Mouse (Mus musculus) liver, embryonic 15.5 days (tissue): ENCODE results near the gene Cops7b. TPM values are rescaled to one million over a fixed set of nuclear protein-coding genes. Genes with fewer than 3 reads are reported as not detected.
A peak's percentile ranks its signal among the peaks of the same experiment; 100 is the strongest.

ENCODE experiments used
- ATAC-seq: fragments of 200-750 bp; cut with Nextera tagmentation; 2 replicates; pipeline ENCODE4 v1.8.0; 2017; ENCODE audit warnings: moderate number of reproducible peaks, mild to moderate bottlenecking, moderate library complexity; ENCODE audit not compliant: insufficient read depth
- H3K27ac ChIP-seq: fragments of 300-500 bp; sonication (generic); replicated peaks from 2 replicates; pipeline ENCODE4 v1.5.1; 2015; ENCODE audit warnings: mild to moderate bottlenecking, inconsistent platforms
- H3K27me3 ChIP-seq: fragments of 300-500 bp; sonication (generic); 2 replicates; pipeline ENCODE4 v1.6.1; 2015; ENCODE audit warnings: mild to moderate bottlenecking, inconsistent platforms
- H3K36me3 ChIP-seq: fragments of 300-500 bp; sonication (generic); replicated peaks from 2 replicates; pipeline ENCODE4 v1.6.1; 2015; ENCODE audit warnings: moderate library complexity, mild to moderate bottlenecking, inconsistent platforms
- H3K4me1 ChIP-seq: fragments of 300-500 bp; sonication (generic); replicated peaks from 2 replicates; pipeline ENCODE4 v1.6.1; 2015; ENCODE audit warnings: inconsistent platforms
- H3K4me2 ChIP-seq: fragments of 300-500 bp; sonication (generic); 2 replicates; pipeline ENCODE4 v1.6.1; 2015; ENCODE audit warnings: moderate library complexity, mild to moderate bottlenecking, inconsistent platforms
- H3K4me3 ChIP-seq: fragments of 300-500 bp; sonication (generic); replicated peaks from 2 replicates; pipeline ENCODE4 v1.5.1; 2015; ENCODE audit warnings: mild to moderate bottlenecking, inconsistent platforms
- H3K9ac ChIP-seq: fragments of 300-500 bp; sonication (generic); 2 replicates; pipeline ENCODE4 v1.6.1; 2015; ENCODE audit warnings: moderate library complexity, mild to moderate bottlenecking, inconsistent platforms
- H3K9me3 ChIP-seq: fragments of 300-500 bp; sonication (generic); replicated peaks from 2 replicates; pipeline ENCODE4 v1.6.1; 2016; ENCODE audit warnings: inconsistent platforms
- WGBS: fragments of 180-500 bp; shearing (Covaris S2); methylation state at CpG from one replicate; pipeline ENCODE4 v1.1.7; 2015; ENCODE audit warnings: mixed read lengths; ENCODE audit not compliant: insufficient replicate concordance; 5-methylcytosine and 5-hydroxymethylcytosine counted together
- polyA plus RNA-seq: library from polyadenylated mRNA; unstranded; fragments of >200 nt; fragmentation: Nextera tagmentation; extraction: Ambion mirVana; gene quantifications from 2 replicates; pipeline ENCODE4 v1.2.1, GENCODE M21; 2015

The Cops7b gene
- polyA plus RNA-seq, 1 experiment from 2014 or later: 13.1 TPM

- Histone ChIP-seq H3K27ac (no peak overlapping the region), H3K4me3 (no peak overlapping the region), H3K9me3 (no peaks in the 10 kb centered on the region), H3K36me3 (peaks cover 80% of the 10 kb centered on the region), H3K4me2 (no peak overlapping the region), H3K27me3 (no peaks in the 10 kb centered on the region), H3K9ac (no peak overlapping the region), H3K4me1 (no peaks in the 10 kb centered on the region)
- ATAC-seq: no peak
- 86% methylated on average over 6 of the region's 6 CpGs for WGBS
Measured at GRCm38 (mm10) chr1:86596512-86596911, 13.8 kb downstream of the Cops7b start.

- Histone ChIP-seq H3K9ac (no peak overlapping the region), H3K4me1 (no peaks in the 10 kb centered on the region), H3K27me3 (no peaks in the 10 kb centered on the region), H3K36me3 (peaks cover 83% of the 10 kb centered on the region), H3K27ac (no peak overlapping the region), H3K4me3 (no peak overlapping the region), H3K9me3 (no peaks in the 10 kb centered on the region), H3K4me2 (no peak overlapping the region)
- no peak for ATAC-seq
- 65% methylated on average over 3 of the region's 3 CpGs for whole genome bisulfite sequencing
Measured at GRCm38 (mm10) chr1:86598516-86598915, 15.8 kb downstream of the Cops7b start.

GRCm38 (mm10) chr1:86600117-86600516, 17.4 kb downstream of the Cops7b start:
- Histone ChIP-seq H3K27me3 (no peaks in the 10 kb centered on the region), H3K27ac (no peak overlapping the region), H3K4me1 (no peaks in the 10 kb centered on the region), H3K9me3 (no peaks in the 10 kb centered on the region), H3K4me3 (no peak overlapping the region), H3K9ac (no peak overlapping the region), H3K36me3 (peaks cover 83% of the 10 kb centered on the region), H3K4me2 (no peak overlapping the region)
- no peak; the same call in 1 of the 2 replicates for ATAC-seq
- 64% methylated on average over 2 of the region's 2 CpGs for WGBS

GRCm38 (mm10) chr1:86610954-86611353, 28.2 kb downstream of the Cops7b start:
- 0 out of 2 replicates have a peak, but pooled peaks have one; percentile 15 for ATAC-seq
- H3K4me3 ChIP-seq: no peak overlapping the region
- WGBS: 56% methylated on average over 1 of the region's 1 CpGs
- H3K9me3 ChIP-seq: no peaks in the 10 kb centered on the region
- no peaks in the 10 kb centered on the region for H3K4me1 ChIP-seq
- peaks cover 13% of the 10 kb centered on the region for H3K36me3 ChIP-seq
- no peaks in the 10 kb centered on the region for H3K27me3 ChIP-seq
- no peak overlapping the region for H3K4me2 ChIP-seq
- H3K9ac ChIP-seq: no peak overlapping the region
- no peak overlapping the region for H3K27ac ChIP-seq

- WGBS: 66% methylated on average over 1 of the region's 1 CpGs
- H3K36me3 ChIP-seq: peaks cover 9% of the 10 kb centered on the region
- H3K9ac ChIP-seq: no peak overlapping the region
- ATAC-seq: no peak
- H3K4me3 ChIP-seq: no peak overlapping the region
- no peaks in the 10 kb centered on the region for H3K9me3 ChIP-seq
- no peak overlapping the region for H3K27ac ChIP-seq
- no peaks in the 10 kb centered on the region for H3K27me3 ChIP-seq
- H3K4me2 ChIP-seq: no peak overlapping the region
- H3K4me1 ChIP-seq: no peaks in the 10 kb centered on the region
Measured at GRCm38 (mm10) chr1:86612081-86612480, 29.4 kb downstream of the Cops7b start.

- H3K27ac ChIP-seq: no peak overlapping the region
- no peaks in the 10 kb centered on the region for H3K4me1 ChIP-seq
- H3K9me3 ChIP-seq: no peaks in the 10 kb centered on the region
- no peak overlapping the region for H3K4me2 ChIP-seq
- no peaks in the 10 kb centered on the region for H3K27me3 ChIP-seq
- H3K36me3 ChIP-seq: no peaks in the 10 kb centered on the region
- ATAC-seq: no peak
- no peak overlapping the region for H3K4me3 ChIP-seq
- H3K9ac ChIP-seq: no peak overlapping the region
Measured at GRCm38 (mm10) chr1:86614269-86614668, 31.6 kb downstream of the Cops7b start.

GRCm38 (mm10) chr1:86618454-86619125, 35.9 kb downstream of the Cops7b start:
- no peak overlapping the region for H3K4me2 ChIP-seq
- no peaks in the 10 kb centered on the region for H3K4me1 ChIP-seq
- no peaks in the 10 kb centered on the region for H3K27me3 ChIP-seq
- H3K9ac ChIP-seq: no peak overlapping the region
- no peaks in the 10 kb centered on the region for H3K9me3 ChIP-seq
- WGBS: 50% methylated on average over 10 of the region's 10 CpGs
- no peaks in the 10 kb centered on the region for H3K36me3 ChIP-seq
- no peak overlapping the region for H3K27ac ChIP-seq
- no peak for ATAC-seq
- no peak overlapping the region for H3K4me3 ChIP-seq

GRCm38 (mm10) chr1:86622296-86622695, 39.6 kb downstream of the Cops7b start:
- Histone ChIP-seq H3K36me3 (no peaks in the 10 kb centered on the region), H3K4me2 (no peak overlapping the region), H3K27me3 (no peaks in the 10 kb centered on the region), H3K27ac (no peak overlapping the region), H3K9me3 (no peaks in the 10 kb centered on the region), H3K4me1 (no peaks in the 10 kb centered on the region), H3K4me3 (no peak overlapping the region), H3K9ac (no peak overlapping the region)
- ATAC-seq: no peak
- WGBS: 55% methylated on average over 2 of the region's 2 CpGs

GRCm38 (mm10) chr1:86623001-86624000, 40.6 kb downstream of the Cops7b start:
- Histone ChIP-seq H3K4me2 (no peak overlapping the region), H3K9me3 (no peaks in the 10 kb centered on the region), H3K4me1 (no peaks in the 10 kb centered on the region), H3K27ac (no peak overlapping the region), H3K27me3 (no peaks in the 10 kb centered on the region), H3K9ac (no peak overlapping the region), H3K4me3 (no peak overlapping the region), H3K36me3 (no peaks in the 10 kb centered on the region)
- WGBS: 37% methylated on average over 16 of the region's 16 CpGs
- ATAC-seq: no peak

- 55% methylated on average over 3 of the region's 3 CpGs for WGBS
- H3K9ac ChIP-seq: no peak overlapping the region
- no peaks in the 10 kb centered on the region for H3K36me3 ChIP-seq
- H3K4me1 ChIP-seq: peaks cover 11% of the 10 kb centered on the region; the same call in 1 of the 2 replicates
- no peak overlapping the region for H3K27ac ChIP-seq
- no peak for ATAC-seq
- H3K4me3 ChIP-seq: no peak overlapping the region
- no peaks in the 10 kb centered on the region for H3K9me3 ChIP-seq
- H3K27me3 ChIP-seq: no peaks in the 10 kb centered on the region
- H3K4me2 ChIP-seq: no peak overlapping the region
Measured at GRCm38 (mm10) chr1:86628270-86628669, 45.6 kb downstream of the Cops7b start.

- no peak for ATAC-seq
- H3K9ac ChIP-seq: no peak overlapping the region
- no peak overlapping the region for H3K4me2 ChIP-seq
- H3K27ac ChIP-seq: no peak overlapping the region
- H3K36me3 ChIP-seq: no peaks in the 10 kb centered on the region
- WGBS: 48% methylated on average over 4 of the region's 4 CpGs
- H3K27me3 ChIP-seq: no peaks in the 10 kb centered on the region
- peaks cover 19% of the 10 kb centered on the region for H3K4me1 ChIP-seq
- no peaks in the 10 kb centered on the region for H3K9me3 ChIP-seq
- no peak overlapping the region for H3K4me3 ChIP-seq
Measured at GRCm38 (mm10) chr1:86629936-86630335, 47.2 kb downstream of the Cops7b start.
